Mouse (Mus musculus) E14TG2a.4 (cell line): ENCODE results near the gene Galns.
A peak's percentile ranks its signal among the peaks of the same experiment; 100 is the strongest.

ENCODE experiments used
- H3K27me3 ChIP-seq: 2 replicates; pipeline ENCODE4 v1.6.1; 2014; ENCODE audit warnings: low read length, control low read depth; ENCODE audit not compliant: insufficient read depth
- H3K36me3 ChIP-seq: 2 replicates; pipeline ENCODE4 v1.6.1; 2014; ENCODE audit warnings: low read length, control low read depth; ENCODE audit not compliant: insufficient read depth
- H3K4me1 ChIP-seq: replicated peaks from 2 replicates; pipeline ENCODE4 v1.6.1; 2014; ENCODE audit warnings: low read depth, low read length, control low read depth
- H3K4me3 ChIP-seq: replicated peaks from 2 replicates; pipeline ENCODE4 v1.5.1; 2014; ENCODE audit warnings: mild to moderate bottlenecking, low read length
- H3K9me3 ChIP-seq: 2 replicates; pipeline ENCODE4 v1.6.1; 2014; ENCODE audit warnings: low read length, control low read depth
- CTCF ChIP-seq: conservative IDR thresholded peaks from 2 replicates; pipeline ENCODE4 v1.5.1; 2014; ENCODE audit warnings: low read length
- NANOG ChIP-seq: IDR thresholded peaks from 2 replicates; pipeline ENCODE4 v1.6.1; 2014; ENCODE audit warnings: borderline replicate concordance, low read length, mixed read lengths
- POU5F1 ChIP-seq: IDR thresholded peaks from 2 replicates; pipeline ENCODE4 v1.6.1; 2014; ENCODE audit warnings: low read length, borderline replicate concordance

The Galns gene

DNA sequence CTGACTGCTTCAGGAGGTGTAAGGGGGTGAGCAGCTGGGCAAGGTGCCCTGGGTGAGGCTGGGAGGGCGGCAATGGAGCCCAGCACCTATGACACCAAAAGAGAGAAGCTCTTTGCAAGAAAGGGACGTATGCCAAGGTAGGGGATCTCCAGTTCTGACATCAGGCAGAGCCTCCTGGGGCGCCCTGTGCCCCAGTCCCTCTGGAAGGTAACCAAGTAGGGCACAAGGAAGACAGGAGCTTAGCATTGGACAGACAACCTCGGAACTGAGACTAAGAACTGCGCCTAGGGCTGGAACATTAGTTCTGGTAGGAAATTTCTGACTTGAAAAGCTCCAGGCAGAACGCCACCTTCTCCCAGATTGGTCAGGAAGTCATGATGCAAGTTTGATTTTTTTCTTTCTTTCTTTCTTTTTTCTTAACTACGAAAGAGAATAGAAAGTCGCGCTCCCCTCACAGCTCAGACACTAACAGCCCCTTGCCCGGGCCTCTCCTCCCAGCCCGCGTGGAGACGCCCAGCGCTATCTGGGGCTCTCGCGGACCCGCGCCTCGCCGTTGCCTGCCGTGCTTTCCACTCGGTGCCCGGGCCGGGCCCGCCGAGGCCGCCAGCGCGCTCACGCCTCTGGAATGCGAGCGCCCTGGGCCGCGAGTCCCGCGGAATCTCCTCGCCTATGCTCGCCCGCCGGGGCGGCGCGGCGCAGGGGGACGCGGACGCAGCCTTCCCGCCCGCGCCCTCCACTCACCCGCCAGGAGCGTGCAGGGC, 60.8 kb downstream of the Galns start:
- peaks cover 76% of the 10 kb centered on the region for H3K4me1 ChIP-seq
- H3K36me3 ChIP-seq, result peaks cover 27% of the 10 kb centered on the region
- peaks cover 3% of the 10 kb centered on the region; the same call in 1 of the 2 replicates for H3K27me3 ChIP-seq
- TF ChIP-seq CTCF, result no peak
- no peak for TF ChIP-seq POU5F1
- TF ChIP-seq NANOG, result no peak
- H3K9me3 ChIP-seq, result no peaks in the 10 kb centered on the region
- peak overlapping the region; percentile 88 for H3K4me3 ChIP-seq

DNA sequence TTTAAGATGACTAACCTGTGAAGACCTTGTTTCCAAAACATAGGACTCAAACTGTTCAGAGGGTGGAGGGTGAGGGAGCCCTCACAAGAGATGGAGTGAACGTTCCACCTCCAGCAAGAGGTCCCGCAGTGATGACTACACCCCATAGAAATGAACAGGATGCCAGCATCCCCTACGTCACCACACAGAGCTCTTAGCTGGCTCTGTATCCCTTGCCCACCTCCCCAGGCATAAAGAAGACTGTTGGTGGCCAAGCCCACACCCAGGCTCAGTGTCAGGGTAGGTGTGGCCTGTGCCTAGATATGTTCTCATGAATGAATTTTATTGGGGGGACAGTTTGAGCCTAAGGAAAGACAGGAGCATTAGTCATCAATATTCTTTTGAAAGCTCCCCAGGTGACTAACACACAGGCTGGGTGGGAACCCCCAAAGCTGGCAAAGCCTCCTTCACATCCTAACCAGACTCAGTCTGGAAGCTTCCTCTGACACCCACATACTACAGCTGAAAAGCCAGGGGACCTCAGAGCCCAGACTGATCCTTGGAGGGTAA, 62.3 kb downstream of the Galns start:
- Histone ChIP-seq H3K4me1 (peaks cover 83% of the 10 kb centered on the region), H3K9me3 (no peaks in the 10 kb centered on the region), H3K36me3 (peaks cover 36% of the 10 kb centered on the region), H3K4me3 (0 out of 2 replicates have a peak overlapping the region, but pooled peaks have one; percentile 26), H3K27me3 (peaks cover 3% of the 10 kb centered on the region; the same call in 1 of the 2 replicates)
- TF ChIP-seq CTCF (no peak), POU5F1 (no peak), NANOG (no peak)

DNA sequence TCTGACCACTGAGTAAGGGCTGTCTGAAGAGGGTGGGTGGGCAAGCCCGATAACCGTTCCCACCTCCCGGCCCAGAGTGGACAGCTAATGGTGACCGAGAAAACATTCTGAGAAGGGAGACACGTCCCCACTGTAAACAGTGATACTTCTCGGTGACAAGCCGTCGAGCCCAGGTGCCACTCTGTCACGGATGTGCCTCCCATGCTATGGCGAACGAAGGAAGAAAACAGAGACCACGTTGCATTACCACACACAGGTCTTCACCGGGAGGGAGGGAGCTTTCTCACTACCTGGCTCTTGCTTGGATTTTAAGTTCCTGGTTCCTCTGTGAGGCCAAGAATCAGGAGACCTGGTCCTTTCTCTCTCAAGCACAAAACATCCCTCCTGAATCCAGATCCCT, 62.9 kb downstream of the Galns start:
- Histone ChIP-seq H3K9me3 (no peaks in the 10 kb centered on the region), H3K36me3 (peaks cover 42% of the 10 kb centered on the region), H3K4me1 (peaks cover 83% of the 10 kb centered on the region), H3K27me3 (peaks cover 3% of the 10 kb centered on the region; the same call in 1 of the 2 replicates), H3K4me3 (peak overlapping the region; percentile 37; the same call in 1 of the 2 replicates)
- TF ChIP-seq POU5F1 (no peak), CTCF (no peak), NANOG (no peak)

DNA sequence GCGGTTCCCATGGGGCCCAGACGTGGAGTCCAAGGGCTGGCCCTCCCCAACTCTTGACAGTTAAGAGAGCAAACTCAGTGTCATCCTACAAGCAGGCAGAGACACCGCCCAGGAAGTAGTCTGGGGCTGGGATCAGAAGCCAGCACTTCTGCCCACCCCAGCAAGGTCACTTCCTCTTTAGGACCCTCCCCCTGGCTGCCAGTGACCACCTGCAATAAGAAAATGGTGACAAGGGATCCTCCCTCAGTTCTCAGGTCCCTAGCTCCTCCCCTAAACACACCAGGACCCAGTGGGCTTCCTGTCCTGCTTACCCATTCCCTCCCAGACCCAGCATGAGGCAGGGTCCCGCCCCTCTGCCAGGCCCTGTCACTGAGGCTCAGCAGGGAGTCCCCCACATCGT, 63.4 kb downstream of the Galns start:
- Histone ChIP-seq H3K36me3 (peaks cover 47% of the 10 kb centered on the region), H3K4me3 (peak overlapping the region; percentile 37), H3K4me1 (peaks cover 84% of the 10 kb centered on the region), H3K9me3 (no peaks in the 10 kb centered on the region), H3K27me3 (peaks cover 3% of the 10 kb centered on the region; the same call in 1 of the 2 replicates)
- TF ChIP-seq NANOG, result no peak
- TF ChIP-seq POU5F1, result no peak
- no peak for TF ChIP-seq CTCF

DNA sequence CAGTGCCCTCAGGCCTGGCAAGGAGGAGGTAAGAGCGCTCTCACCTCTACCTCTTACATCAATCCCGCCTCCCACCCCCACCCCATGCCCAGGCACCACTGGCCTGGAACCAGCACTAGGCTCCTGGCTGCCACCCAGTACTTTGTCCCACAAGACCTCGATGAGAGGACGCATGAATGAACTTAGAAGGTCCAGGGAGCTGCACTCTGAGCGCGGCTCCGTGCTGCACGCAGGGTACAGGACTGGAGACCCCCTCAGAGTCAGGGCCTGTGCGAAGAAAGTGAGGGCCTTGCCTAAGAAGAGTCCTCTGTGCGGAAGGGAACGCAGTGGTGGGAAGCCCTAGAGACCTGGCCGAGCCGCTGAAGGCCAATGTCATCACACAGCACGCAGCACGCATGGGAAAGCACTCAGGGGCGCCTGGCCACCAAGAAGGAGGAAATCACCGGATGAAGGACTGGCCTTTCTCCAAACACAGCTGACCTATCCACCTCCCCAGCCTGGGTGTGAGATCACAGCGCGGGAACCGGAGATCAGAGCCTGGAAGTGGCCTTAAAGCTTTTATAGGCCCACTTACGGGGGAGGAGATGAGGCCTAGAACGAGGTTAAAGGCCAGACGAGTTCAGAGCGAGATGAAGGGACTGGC, 64.3 kb downstream of the Galns start:
- peak overlapping the region; percentile 37 for H3K4me3 ChIP-seq
- peaks cover 3% of the 10 kb centered on the region; the same call in 1 of the 2 replicates for H3K27me3 ChIP-seq
- TF ChIP-seq POU5F1 (no peak), CTCF (no peak), NANOG (no peak)
- H3K4me1 ChIP-seq, result peaks cover 87% of the 10 kb centered on the region
- H3K36me3 ChIP-seq, result peaks cover 54% of the 10 kb centered on the region
- H3K9me3 ChIP-seq, result no peaks in the 10 kb centered on the region

DNA sequence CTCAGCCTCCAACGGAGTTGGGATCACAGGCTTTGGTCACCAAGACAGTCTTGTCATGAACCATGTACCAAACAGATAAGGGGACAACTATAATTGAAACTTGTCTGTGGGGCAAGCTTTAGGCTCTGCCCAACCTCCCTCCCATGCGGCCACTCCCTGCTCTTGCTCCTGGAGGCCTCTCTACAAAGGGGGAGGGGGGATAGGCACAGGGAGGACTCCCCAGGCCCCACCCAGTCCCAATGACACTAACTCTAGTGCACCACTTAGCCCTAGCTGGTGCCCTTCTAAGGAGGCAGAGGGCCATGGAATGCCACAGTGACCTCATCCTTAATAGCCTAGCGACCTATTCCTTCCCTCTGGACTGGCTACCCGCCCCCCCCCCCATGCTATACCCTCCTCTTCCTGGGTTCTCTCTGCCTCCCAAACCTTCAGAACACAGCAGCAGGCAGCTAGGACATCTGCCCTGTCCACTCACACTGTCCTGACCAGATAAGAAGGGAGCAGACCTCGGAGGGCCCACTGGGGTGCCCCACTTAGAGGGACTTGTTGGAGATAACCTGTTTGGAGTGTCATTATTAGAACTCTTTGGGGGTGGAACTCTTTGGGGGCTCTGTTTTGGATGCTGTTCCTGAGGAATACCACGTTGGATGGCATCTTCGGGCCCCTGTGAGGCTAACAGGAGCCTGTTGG, 65.1 kb downstream of the Galns start:
- H3K4me1 ChIP-seq, result peaks cover 91% of the 10 kb centered on the region
- no peak for TF ChIP-seq CTCF
- peaks cover 3% of the 10 kb centered on the region; the same call in 1 of the 2 replicates for H3K27me3 ChIP-seq
- H3K4me3 ChIP-seq, result peak overlapping the region; percentile 37
- H3K9me3 ChIP-seq, result no peaks in the 10 kb centered on the region
- peaks cover 55% of the 10 kb centered on the region for H3K36me3 ChIP-seq

DNA sequence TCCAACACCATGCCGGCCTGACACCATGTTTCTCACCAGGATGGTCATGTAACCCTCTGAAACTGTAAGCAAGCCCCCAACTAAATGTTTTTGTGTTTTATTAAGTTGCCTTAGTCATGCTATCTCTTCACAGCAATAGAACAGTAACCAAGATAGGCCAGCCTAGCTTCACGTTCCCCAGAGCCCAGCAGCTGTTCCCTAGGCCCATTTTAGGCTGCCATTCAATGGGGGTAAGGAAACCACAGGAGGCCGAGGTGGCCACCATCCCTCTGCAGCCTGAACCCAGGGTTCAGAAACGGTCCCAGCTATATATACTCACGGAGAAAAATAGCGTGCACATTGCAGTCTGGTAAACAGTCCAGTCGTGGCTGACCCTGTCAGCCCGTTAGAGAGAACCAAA, 67.1 kb downstream of the Galns start:
- H3K9me3 ChIP-seq, result no peaks in the 10 kb centered on the region
- H3K4me1 ChIP-seq, result peaks cover 86% of the 10 kb centered on the region
- no peak overlapping the region for H3K4me3 ChIP-seq
- H3K27me3 ChIP-seq, result no peaks in the 10 kb centered on the region
- no peak for TF ChIP-seq NANOG
- TF ChIP-seq CTCF, result no peak
- no peak for TF ChIP-seq POU5F1
- H3K36me3 ChIP-seq, result peaks cover 65% of the 10 kb centered on the region
